Mouse (Mus musculus): ENCODE results near the gene Flt3. TPM values are rescaled to one million over a fixed set of nuclear protein-coding genes. Genes with fewer than 3 reads are reported as not detected.

Gene Flt3
- polyA plus RNA-seq, 1 experiment from 2014 or later = 1.9 TPM

GRCm38 (mm10) chr5:147314646-147315431 lies 85.5 kb downstream of the Flt3 start:
- Histone ChIP-seq H3K9ac (replicated peaks; ENCODE audit: low read depth, low read length) (no peak overlapping the region), H3K27ac (ENCODE audit: low read depth, low read length) (no peak overlapping the region), H3K4me1 (ENCODE audit: control insufficient read depth, insufficient read depth, low read length) (no peaks in the 10 kb centered on the region), H3K27me3 (ENCODE audit: control insufficient read depth, insufficient read depth, low read length) (peaks cover 76% of the 10 kb centered on the region), H3K4me2 (ENCODE audit: low read depth, low read length) (no peak overlapping the region), H3K9me3 (ENCODE audit: control insufficient read depth, low read length) (no peaks in the 10 kb centered on the region), H3K36me3 (ENCODE audit: control insufficient read depth, insufficient read depth, low read length) (no peaks in the 10 kb centered on the region), H3K4me3 (ENCODE audit: low read depth, low read length) (no peak overlapping the region)
- WGBS = under 1% methylated on average over 39 of the region's 39 CpGs
- ATAC-seq (ENCODE audit: low read depth) = peak; percentile 33; the same call in 1 of the 2 replicates

- Histone ChIP-seq H3K4me1 (ENCODE audit: control insufficient read depth, insufficient read depth, low read length) (no peaks in the 10 kb centered on the region), H3K27me3 (ENCODE audit: control insufficient read depth, insufficient read depth, low read length) (peaks cover 91% of the 10 kb centered on the region), H3K4me3 (ENCODE audit: low read depth, low read length) (no peak overlapping the region), H3K9me3 (ENCODE audit: control insufficient read depth, low read length) (no peaks in the 10 kb centered on the region), H3K9ac (replicated peaks; ENCODE audit: low read depth, low read length) (no peak overlapping the region), H3K27ac (ENCODE audit: low read depth, low read length) (no peak overlapping the region), H3K36me3 (ENCODE audit: control insufficient read depth, insufficient read depth, low read length) (no peaks in the 10 kb centered on the region), H3K4me2 (ENCODE audit: low read depth, low read length) (no peak overlapping the region)
- 1% methylated on average over 27 of the region's 27 CpGs for WGBS
- ATAC-seq (ENCODE audit: low read depth) = no peak
Observed at GRCm38 (mm10) chr5:147312830-147313685, 87.2 kb downstream of the Flt3 start.

GRCm38 (mm10) chr5:147309786-147310185 lies 90.5 kb downstream of the Flt3 start:
- WGBS = 6% methylated on average over 2 of the region's 2 CpGs
- Histone ChIP-seq H3K9ac (replicated peaks; ENCODE audit: low read depth, low read length) (no peak overlapping the region), H3K4me3 (ENCODE audit: low read depth, low read length) (no peak overlapping the region), H3K27ac (ENCODE audit: low read depth, low read length) (no peak overlapping the region), H3K36me3 (ENCODE audit: control insufficient read depth, insufficient read depth, low read length) (no peaks in the 10 kb centered on the region), H3K4me2 (ENCODE audit: low read depth, low read length) (no peak overlapping the region), H3K27me3 (ENCODE audit: control insufficient read depth, insufficient read depth, low read length) (peaks cover 91% of the 10 kb centered on the region), H3K4me1 (ENCODE audit: control insufficient read depth, insufficient read depth, low read length) (peaks cover 4% of the 10 kb centered on the region; the same call in 1 of the 2 replicates), H3K9me3 (ENCODE audit: control insufficient read depth, low read length) (no peaks in the 10 kb centered on the region)
- ATAC-seq (ENCODE audit: low read depth) = no peak

- Histone ChIP-seq H3K27ac (ENCODE audit: low read depth, low read length) (no peak overlapping the region), H3K4me2 (ENCODE audit: low read depth, low read length) (no peak overlapping the region), H3K4me3 (ENCODE audit: low read depth, low read length) (no peak overlapping the region), H3K4me1 (ENCODE audit: control insufficient read depth, insufficient read depth, low read length) (peaks cover 4% of the 10 kb centered on the region; the same call in 1 of the 2 replicates), H3K9ac (replicated peaks; ENCODE audit: low read depth, low read length) (no peak overlapping the region), H3K27me3 (ENCODE audit: control insufficient read depth, insufficient read depth, low read length) (peaks cover 92% of the 10 kb centered on the region), H3K36me3 (ENCODE audit: control insufficient read depth, insufficient read depth, low read length) (no peaks in the 10 kb centered on the region), H3K9me3 (ENCODE audit: control insufficient read depth, low read length) (no peaks in the 10 kb centered on the region)
- WGBS = 10% methylated on average over 9 of the region's 9 CpGs
- ATAC-seq (ENCODE audit: low read depth) = no peak
Observed at GRCm38 (mm10) chr5:147308451-147308850, 91.8 kb downstream of the Flt3 start.

- H3K9ac ChIP-seq (replicated peaks; ENCODE audit: low read depth, low read length) = no peak overlapping the region
- H3K4me2 ChIP-seq (ENCODE audit: low read depth, low read length) = no peak overlapping the region
- no peaks in the 10 kb centered on the region for H3K36me3 ChIP-seq (ENCODE audit: control insufficient read depth, insufficient read depth, low read length)
Observed at GRCm38 (mm10) chr5:147307398-147307785, 92.9 kb downstream of the Flt3 start.

GRCm38 (mm10) chr5:147306638-147307397 lies 93.5 kb downstream of the Flt3 start, which contains the start of gene Cdx2:
Gene Cdx2 (minus strand): TSS chr5:147307270.
- Histone ChIP-seq H3K4me1 (ENCODE audit: control insufficient read depth, insufficient read depth, low read length) (peaks cover 4% of the 10 kb centered on the region; the same call in 1 of the 2 replicates), H3K27me3 (ENCODE audit: control insufficient read depth, insufficient read depth, low read length) (peaks cover 95% of the 10 kb centered on the region), H3K27ac (ENCODE audit: low read depth, low read length) (no peak within 1 kb of the TSS), H3K4me2 (ENCODE audit: low read depth, low read length) (no peak within 1 kb of the TSS), H3K4me3 (ENCODE audit: low read depth, low read length) (0 out of 2 replicates have a peak within 1 kb of the TSS, but pooled peaks have one; percentile 1), H3K9ac (replicated peaks; ENCODE audit: low read depth, low read length) (no peak within 1 kb of the TSS), H3K9me3 (ENCODE audit: control insufficient read depth, low read length) (no peaks in the 10 kb centered on the region), H3K36me3 (ENCODE audit: control insufficient read depth, insufficient read depth, low read length) (no peaks in the 10 kb centered on the region)
- under 1% methylated on average over 61 of the region's 63 CpGs for WGBS
- ATAC-seq (ENCODE audit: low read depth) = peak; percentile 34; the same call in 1 of the 2 replicates

More at GRCm38 (mm10) chr5:147307398-147307785, 92.9 kb downstream of the Flt3 start:
- WGBS = 1% methylated on average over 12 of the region's 12 CpGs
- peaks cover 4% of the 10 kb centered on the region; the same call in 1 of the 2 replicates for H3K4me1 ChIP-seq (ENCODE audit: control insufficient read depth, insufficient read depth, low read length)
- H3K27ac ChIP-seq (ENCODE audit: low read depth, low read length) = no peak overlapping the region
- H3K27me3 ChIP-seq (ENCODE audit: control insufficient read depth, insufficient read depth, low read length) = peaks cover 95% of the 10 kb centered on the region
- H3K4me3 ChIP-seq (ENCODE audit: low read depth, low read length) = no peak overlapping the region
- no peak for ATAC-seq (ENCODE audit: low read depth)
- H3K9me3 ChIP-seq (ENCODE audit: control insufficient read depth, low read length) = no peaks in the 10 kb centered on the region

GRCm38 (mm10) chr5:147305856-147306637 lies 94.2 kb downstream of the Flt3 start:
- Histone ChIP-seq H3K4me3 (ENCODE audit: low read depth, low read length) (0 out of 2 replicates have a peak overlapping the region, but pooled peaks have one; percentile 1), H3K9me3 (ENCODE audit: control insufficient read depth, low read length) (no peaks in the 10 kb centered on the region), H3K27me3 (ENCODE audit: control insufficient read depth, insufficient read depth, low read length) (peaks cover 94% of the 10 kb centered on the region), H3K9ac (replicated peaks; ENCODE audit: low read depth, low read length) (no peak overlapping the region), H3K27ac (ENCODE audit: low read depth, low read length) (no peak overlapping the region), H3K36me3 (ENCODE audit: control insufficient read depth, insufficient read depth, low read length) (no peaks in the 10 kb centered on the region), H3K4me1 (ENCODE audit: control insufficient read depth, insufficient read depth, low read length) (peaks cover 4% of the 10 kb centered on the region; the same call in 1 of the 2 replicates), H3K4me2 (ENCODE audit: low read depth, low read length) (no peak overlapping the region)
- no peak for ATAC-seq (ENCODE audit: low read depth)
- under 1% methylated on average over 45 of the region's 58 CpGs for WGBS

GRCm38 (mm10) chr5:147305166-147305565 lies 95.1 kb downstream of the Flt3 start:
- peaks cover 4% of the 10 kb centered on the region; the same call in 1 of the 2 replicates for H3K4me1 ChIP-seq (ENCODE audit: control insufficient read depth, insufficient read depth, low read length)

More at GRCm38 (mm10) chr5:147305166-147305565, 95.1 kb downstream of the Flt3 start:
- no peak overlapping the region for H3K27ac ChIP-seq (ENCODE audit: low read depth, low read length)
- H3K36me3 ChIP-seq (ENCODE audit: control insufficient read depth, insufficient read depth, low read length) = no peaks in the 10 kb centered on the region
- WGBS = under 1% methylated on average over 16 of the region's 16 CpGs
- peaks cover 90% of the 10 kb centered on the region for H3K27me3 ChIP-seq (ENCODE audit: control insufficient read depth, insufficient read depth, low read length)
- H3K4me3 ChIP-seq (ENCODE audit: low read depth, low read length) = no peak overlapping the region
- no peak for ATAC-seq (ENCODE audit: low read depth)
- no peak overlapping the region for H3K4me2 ChIP-seq (ENCODE audit: low read depth, low read length)
- no peak overlapping the region for H3K9ac ChIP-seq (replicated peaks; ENCODE audit: low read depth, low read length)
- H3K9me3 ChIP-seq (ENCODE audit: control insufficient read depth, low read length) = no peaks in the 10 kb centered on the region

All from neural tube, embryonic 14.5 days (tissue).